Mouse (Mus musculus) gastrocnemius, adult 2 months (tissue): Measurements from ENCODE around the gene Mymk. TPM values are rescaled to one million over a fixed set of nuclear protein-coding genes. Genes with fewer than 3 reads are reported as not detected.

Experiments used
- DNase-seq: peaks from one replicate; pipeline ENCODE4 v3.0.0; 2022
- H3K27ac ChIP-seq: fragments of 200-600 bp; 2 replicates; pipeline ENCODE4 v1.8.1; 2022; ENCODE audit warnings: mild to moderate bottlenecking
- H3K4me3 ChIP-seq: fragments of 200-600 bp; 2 replicates; pipeline ENCODE4 v1.8.1; 2022; ENCODE audit warnings: mild to moderate bottlenecking, moderate library complexity
- CTCF ChIP-seq: fragments of 200-600 bp; IDR thresholded peaks from 2 replicates; pipeline ENCODE4 v1.8.1; 2022; ENCODE audit warnings: antibody characterized with exemption, mild to moderate bottlenecking, moderate library complexity
- intact Hi-C: fragments of 180-260 bp; cut with DNase I; formaldehyde crosslinking; loops from one replicate; pipeline ENCODE4 v1.15.1; 2025
- total RNA-seq, 2 experiments: library from RNA; stranded (reverse); gene quantifications; 2 replicates each; pipeline ENCODE4 v1.2.3; 2021

Mymk gene
- total RNA-seq, 2 experiments from 2014 or later: 0.36 TPM; not detected in 1

- DNase-seq: peak; percentile 54
- Histone ChIP-seq H3K4me3 (no peak overlapping the region), H3K27ac (no peak overlapping the region)
- intact Hi-C loops: loop anchor here (2.0 kb wide), 2 partner anchors 45 to 161 kb away; no protein-coding TSS in a partner anchor
- TF ChIP-seq CTCF: peak; percentile 77
Measured at GRCm38 (mm10) chr2:27075485-27075884, 3.5 kb upstream of the Mymk start.

GRCm38 (mm10) chr2:27074804-27075203 lies 2.8 kb upstream of the Mymk start:
- intact Hi-C loops: loop anchor here (2.0 kb wide), 2 partner anchors 46 to 162 kb away; no protein-coding TSS in a partner anchor
- no peak overlapping the region for H3K27ac ChIP-seq
- H3K4me3 ChIP-seq: no peak overlapping the region
- peak; percentile 60 for DNase-seq
- TF ChIP-seq CTCF: no peak

- intact Hi-C loops: no loop called here
- no peak overlapping the region for H3K27ac ChIP-seq
Measured at GRCm38 (mm10) chr2:27073407-27073806, 1.4 kb upstream of the Mymk start.

GRCm38 (mm10) chr2:27071137-27071536 lies 842 bp downstream of the Mymk start:
- no peak for TF ChIP-seq CTCF
- peak; percentile 75 for DNase-seq
- intact Hi-C loops: no loop called here
- Histone ChIP-seq H3K4me3 (no peak overlapping the region), H3K27ac (0 out of 2 replicates have a peak overlapping the region, but pooled peaks have one; percentile 17)

More at GRCm38 (mm10) chr2:27073407-27073806, 1.4 kb upstream of the Mymk start:
- no peak for DNase-seq
- no peak for TF ChIP-seq CTCF
- no peak overlapping the region for H3K4me3 ChIP-seq

- TF ChIP-seq CTCF: no peak
- H3K4me3 ChIP-seq: no peak overlapping the region
- no peak overlapping the region for H3K27ac ChIP-seq
- DNase-seq: no peak
- intact Hi-C loops: no loop called here
Measured at GRCm38 (mm10) chr2:27070247-27070813, 1.6 kb downstream of the Mymk start.

- TF ChIP-seq CTCF: no peak
Measured at GRCm38 (mm10) chr2:27069646-27070045, 2.3 kb downstream of the Mymk start.

GRCm38 (mm10) chr2:27067996-27068395 lies 4.0 kb downstream of the Mymk start:
- Histone ChIP-seq H3K27ac (no peak overlapping the region), H3K4me3 (no peak overlapping the region)
- DNase-seq: no peak
- intact Hi-C loops: no loop called here
- no peak for TF ChIP-seq CTCF

More at GRCm38 (mm10) chr2:27069646-27070045, 2.3 kb downstream of the Mymk start:
- no peak overlapping the region for H3K27ac ChIP-seq
- intact Hi-C loops: no loop called here
- H3K4me3 ChIP-seq: no peak overlapping the region
- no peak for DNase-seq

- no peak for TF ChIP-seq CTCF
- intact Hi-C loops: no loop called here
- no peak for DNase-seq
- Histone ChIP-seq H3K4me3 (no peak overlapping the region), H3K27ac (no peak overlapping the region)
Measured at GRCm38 (mm10) chr2:27067124-27067523, 4.9 kb downstream of the Mymk start.

GRCm38 (mm10) chr2:27059187-27059586 lies 12.8 kb downstream of the Mymk start:
- no peak for DNase-seq
- Histone ChIP-seq H3K4me3 (no peak overlapping the region), H3K27ac (no peak overlapping the region)
- intact Hi-C loops: no loop called here
- TF ChIP-seq CTCF: no peak

- H3K27ac ChIP-seq: no peak overlapping the region
- DNase-seq: no peak
- intact Hi-C loops: no loop called here
- no peak for TF ChIP-seq CTCF
- H3K4me3 ChIP-seq: no peak overlapping the region
Measured at GRCm38 (mm10) chr2:27058751-27059150, 13.2 kb downstream of the Mymk start.

- Histone ChIP-seq H3K27ac (no peak overlapping the region), H3K4me3 (no peak overlapping the region)
- no peak for DNase-seq
- no peak for TF ChIP-seq CTCF
- intact Hi-C loops: no loop called here
Measured at GRCm38 (mm10) chr2:27058251-27058650, 13.7 kb downstream of the Mymk start.

- Histone ChIP-seq H3K4me3 (no peak overlapping the region), H3K27ac (no peak overlapping the region)
- DNase-seq: no peak
- intact Hi-C loops: no loop called here
- TF ChIP-seq CTCF: no peak
Measured at GRCm38 (mm10) chr2:27049408-27049807, 22.6 kb downstream of the Mymk start.

- TF ChIP-seq CTCF: no peak
- intact Hi-C loops: no loop called here
- DNase-seq: peak; percentile 84
- H3K27ac ChIP-seq: peak overlapping the region; percentile 13; the same call in 1 of the 2 replicates
- no peak overlapping the region for H3K4me3 ChIP-seq
Measured at GRCm38 (mm10) chr2:27045979-27046770, 25.8 kb downstream of the Mymk start.
